Mouse (Mus musculus): ENCODE measurements around the gene Chac1.
A peak's percentile ranks its signal among the peaks of the same experiment; 100 is the strongest.

The Chac1 gene

DNA sequence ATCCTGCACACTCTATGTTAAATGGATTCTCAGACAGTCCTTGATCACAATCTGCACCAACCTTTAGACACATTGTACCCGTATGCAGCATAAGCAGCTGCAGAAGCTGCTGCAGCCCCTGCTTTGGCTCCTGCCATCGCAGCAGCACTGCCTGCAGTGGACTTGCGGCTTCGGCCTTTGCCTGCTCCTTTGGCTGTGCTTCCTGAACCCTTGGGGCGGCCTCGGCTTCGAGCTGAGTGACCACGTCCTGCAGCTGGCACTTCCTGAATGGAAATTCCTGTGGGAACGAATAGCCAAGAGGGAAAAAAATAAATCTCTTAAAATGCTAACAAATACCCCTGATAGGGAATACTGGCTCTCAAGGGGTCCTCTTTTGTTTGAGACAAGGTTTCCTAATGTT, 26.3 kb downstream of the Chac1 start:
- peak; percentile 34 for DNase-seq (ENCODE audit: low spot score)

DNA sequence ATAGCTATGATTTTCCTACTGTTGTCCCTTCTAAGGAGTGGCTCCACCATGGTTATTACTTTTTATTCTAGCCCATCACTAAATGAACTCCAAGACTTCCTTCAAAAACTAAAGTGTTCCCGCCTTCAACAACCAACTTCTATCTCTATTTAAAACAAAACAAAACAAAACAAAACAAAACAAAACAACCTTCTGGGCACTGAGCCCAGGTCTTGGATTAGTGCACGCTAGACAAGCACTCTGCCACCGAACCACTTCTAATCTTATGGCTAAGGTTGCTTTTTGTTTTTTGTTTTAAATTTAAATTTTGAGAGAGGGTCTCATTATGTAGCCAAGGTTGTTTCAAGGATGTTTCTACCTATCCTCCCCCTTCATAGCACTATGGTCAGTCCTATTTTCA, 26.8 kb downstream of the Chac1 start:
- no peak for DNase-seq (ENCODE audit: low spot score)

DNA sequence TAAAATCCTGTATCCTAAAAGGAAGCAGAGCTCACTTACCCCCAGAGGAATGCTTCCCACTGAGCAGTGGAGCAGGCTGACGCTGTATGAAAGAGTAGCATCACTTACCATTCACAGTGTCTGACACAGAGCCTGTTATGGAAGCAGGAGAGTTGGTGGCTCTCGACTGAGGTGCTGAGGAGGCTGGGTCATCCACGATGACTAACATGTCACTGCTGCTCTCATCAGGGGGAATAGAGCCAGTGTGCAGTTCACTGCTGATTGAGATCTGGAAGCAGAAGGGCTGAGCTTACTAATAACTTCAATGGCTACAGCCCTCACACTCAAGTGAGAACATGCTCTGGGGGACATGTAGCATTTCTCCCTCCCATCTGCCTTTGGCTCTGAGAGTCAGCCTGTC, 28.4 kb downstream of the Chac1 start:
- DNase-seq (ENCODE audit: low spot score) = no peak

DNA sequence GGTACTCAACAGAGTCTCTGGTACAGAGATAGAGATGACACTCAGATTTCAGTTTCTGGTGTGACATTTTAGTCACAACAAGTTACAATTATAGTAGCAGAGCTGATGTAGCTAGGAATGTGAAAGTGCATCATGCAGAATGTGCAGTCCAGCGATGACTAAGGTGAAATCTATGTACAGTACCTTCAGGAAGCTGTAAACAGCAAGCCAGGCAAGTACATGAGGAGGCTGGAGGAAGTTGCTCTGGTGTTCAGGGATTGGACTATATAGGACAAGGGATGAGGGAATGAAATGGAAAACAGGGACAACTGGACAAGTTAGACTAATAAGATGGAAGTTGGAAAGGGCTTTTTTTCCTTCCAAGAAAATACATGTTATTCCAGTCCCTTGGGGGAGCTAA, 37.2 kb downstream of the Chac1 start:
- no peak for DNase-seq (ENCODE audit: low spot score)

DNA sequence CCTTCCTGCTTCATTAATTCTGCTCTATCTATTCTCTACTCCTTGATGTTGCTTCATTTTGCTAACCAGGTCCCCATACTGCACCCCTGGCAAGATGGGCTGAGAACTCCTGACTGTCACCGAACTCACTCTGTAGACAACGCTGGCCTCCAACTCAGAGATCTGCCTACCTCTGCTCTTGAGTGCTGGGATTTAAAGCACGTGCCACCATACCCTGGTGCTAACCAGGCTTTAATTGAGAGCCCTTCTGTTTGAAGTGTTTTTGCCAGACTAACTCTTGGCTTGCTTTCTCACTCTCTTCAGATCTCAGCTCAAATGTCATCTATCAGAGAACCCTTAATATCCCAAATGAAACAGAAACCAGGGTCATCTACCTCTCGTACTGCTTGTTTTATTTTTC, 39.0 kb downstream of the Chac1 start:
- peak; percentile 51 for DNase-seq (ENCODE audit: low spot score)

DNA sequence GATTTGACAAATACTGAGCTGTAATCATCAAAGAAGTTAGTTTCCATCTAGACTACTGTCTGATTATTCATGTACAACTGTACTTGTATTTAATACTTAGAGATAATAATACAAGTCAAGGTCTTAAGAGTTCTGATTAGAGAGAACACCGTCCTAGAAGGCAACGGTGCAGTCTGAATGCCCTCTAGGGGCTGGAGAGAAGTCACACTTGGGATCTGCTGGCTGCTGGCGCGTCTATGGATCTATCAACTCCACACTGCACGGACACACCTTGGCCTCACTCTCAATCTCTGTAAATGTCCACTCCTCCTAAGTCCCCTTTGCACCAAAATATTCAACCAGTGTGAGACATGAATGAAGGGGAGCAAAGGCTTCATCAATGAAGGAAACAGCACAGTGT, 47.2 kb downstream of the Chac1 start:
- DNase-seq (ENCODE audit: low spot score) = no peak

DNA sequence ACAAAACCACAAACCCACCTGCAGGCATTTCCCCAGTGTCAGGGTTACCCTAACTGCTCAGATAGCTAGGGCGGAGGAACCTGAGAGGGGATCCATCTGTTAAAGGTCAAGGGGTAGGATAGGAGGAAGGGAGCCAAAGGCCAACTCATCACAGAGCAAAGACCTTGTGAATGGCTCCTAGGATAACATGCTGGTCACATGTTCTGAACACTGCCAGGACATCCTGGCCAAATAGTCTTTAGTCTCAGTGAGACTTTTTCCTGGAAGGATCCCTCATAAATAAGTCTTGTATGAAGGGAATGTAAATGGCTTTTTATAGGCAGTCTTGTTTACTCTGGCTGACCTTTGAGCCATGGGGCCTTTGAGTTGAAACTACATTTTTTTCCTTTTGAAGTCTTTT, 47.6 kb downstream of the Chac1 start:
- no peak for DNase-seq (ENCODE audit: low spot score)

DNA sequence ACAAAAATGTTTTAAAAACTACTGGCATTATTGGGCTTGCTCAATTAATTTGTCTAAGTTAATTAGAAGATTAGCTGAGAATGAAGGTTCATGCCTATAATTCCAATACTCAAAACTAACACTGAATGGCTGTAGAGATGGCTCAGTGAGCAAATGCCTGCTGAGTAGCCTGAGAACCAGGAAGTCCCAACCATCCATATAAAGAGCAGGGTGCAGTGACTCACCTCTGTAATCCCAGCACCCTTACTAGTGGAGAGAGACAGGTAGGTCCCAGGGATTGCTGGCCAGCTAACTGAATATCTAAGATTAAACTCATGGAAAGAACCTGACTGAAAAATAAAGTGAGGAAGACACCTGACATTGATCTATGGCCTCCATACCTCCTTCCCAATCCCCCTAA, 48.3 kb downstream of the Chac1 start:
- DNase-seq (ENCODE audit: low spot score) = no peak

All from lung, postnatal 25 days (tissue).